Mouse (Mus musculus) hindbrain, embryonic 14.5 days (tissue): ENCODE results near the gene Bhlha15. TPM values are rescaled to one million over a fixed set of nuclear protein-coding genes. Genes with fewer than 3 reads are reported as not detected.

Experiments
- ATAC-seq: fragments of 200-750 bp; cut with Nextera tagmentation; 2 replicates; pipeline ENCODE4 v1.8.0; 2017; ENCODE audit warnings: moderate number of reproducible peaks, mild to moderate bottlenecking, moderate TSS enrichment, moderate library complexity; ENCODE audit not compliant: low FRiP score
- DNase-seq: peaks from one replicate; pipeline ENCODE4 v3.0.0-alpha.2; 2015; ENCODE audit warnings: low spot score
- H3K27ac ChIP-seq: fragments of 300-500 bp; sonication (generic); 2 replicates; pipeline ENCODE4 v1.5.1; 2014; ENCODE audit warnings: mild to moderate bottlenecking, moderate library complexity
- H3K27me3 ChIP-seq: fragments of 300-500 bp; sonication (generic); 2 replicates; pipeline ENCODE4 v1.6.1; 2014; ENCODE audit warnings: mild to moderate bottlenecking, low read length, mixed read lengths; ENCODE audit not compliant: control insufficient read depth, insufficient read depth
- H3K36me3 ChIP-seq: fragments of 300-500 bp; sonication (generic); replicated peaks from 2 replicates; pipeline ENCODE4 v1.6.1; 2014; ENCODE audit not compliant: control insufficient read depth, insufficient read depth
- H3K4me1 ChIP-seq: fragments of 300-500 bp; sonication (generic); replicated peaks from 2 replicates; pipeline ENCODE4 v1.6.1; 2014; ENCODE audit warnings: antibody characterized with exemption, low read length, mixed read lengths; ENCODE audit not compliant: control insufficient read depth, insufficient read depth
- H3K4me2 ChIP-seq: fragments of 300-500 bp; sonication (generic); replicated peaks from 2 replicates; pipeline ENCODE4 v1.6.1; 2014; ENCODE audit warnings: mild to moderate bottlenecking, moderate library complexity
- H3K4me3 ChIP-seq: fragments of 300-500 bp; sonication (generic); replicated peaks from 2 replicates; pipeline ENCODE4 v1.5.1; 2014; ENCODE audit warnings: mild to moderate bottlenecking, low read length
- H3K9ac ChIP-seq: fragments of 300-500 bp; sonication (generic); 2 replicates; pipeline ENCODE4 v1.6.1; 2014
- H3K9me3 ChIP-seq: fragments of 300-500 bp; sonication (generic); 2 replicates; pipeline ENCODE4 v1.6.1; 2016; ENCODE audit warnings: low read length; ENCODE audit not compliant: control insufficient read depth
- WGBS: fragments of 180-500 bp; shearing (Covaris S2); extraction: QIAGEN DNeasy Blood & Tissue Kit; methylation state at CpG from one replicate; pipeline ENCODE4 v1.1.7; 2014; 5-methylcytosine and 5-hydroxymethylcytosine counted together
- polyA plus RNA-seq: library from polyadenylated mRNA; unstranded; fragments of >200 nt; fragmentation: Nextera tagmentation; extraction: Ambion mirVana; gene quantifications from 2 replicates; pipeline ENCODE4 v1.2.1, GENCODE M21; 2014

Gene Bhlha15
- polyA plus RNA-seq, 1 experiment from 2014 or later: 0.11 TPM

DNA sequence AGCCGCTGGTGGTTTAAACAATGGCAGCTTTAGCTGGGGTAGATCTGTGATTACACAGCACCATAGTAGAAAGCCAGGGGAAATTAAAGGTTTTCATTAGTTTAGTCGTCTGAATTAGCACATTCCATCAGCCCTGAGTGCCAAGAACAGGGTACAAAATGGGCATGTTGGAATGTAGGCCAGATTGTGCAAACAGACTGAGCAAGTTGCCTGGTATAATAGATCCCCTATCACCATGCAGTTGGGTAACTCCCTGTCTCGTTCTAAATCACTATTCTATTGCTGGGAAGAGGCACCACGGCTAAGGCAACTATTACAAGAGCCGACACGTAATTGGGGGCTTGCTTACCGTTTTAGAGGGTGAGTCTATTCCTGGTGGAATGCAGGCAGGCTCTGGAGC lies 44.6 kb downstream of the Bhlha15 start:
- Histone ChIP-seq H3K9me3 (no peaks in the 10 kb centered on the region), H3K27ac (no peak overlapping the region), H3K36me3 (no peaks in the 10 kb centered on the region), H3K4me3 (no peak overlapping the region), H3K9ac (no peak overlapping the region), H3K4me2 (no peak overlapping the region), H3K27me3 (no peaks in the 10 kb centered on the region), H3K4me1 (no peaks in the 10 kb centered on the region)
- WGBS: 86% methylated on average over 7 of the region's 7 CpGs
- ATAC-seq (no peak), DNase-seq (no peak)

DNA sequence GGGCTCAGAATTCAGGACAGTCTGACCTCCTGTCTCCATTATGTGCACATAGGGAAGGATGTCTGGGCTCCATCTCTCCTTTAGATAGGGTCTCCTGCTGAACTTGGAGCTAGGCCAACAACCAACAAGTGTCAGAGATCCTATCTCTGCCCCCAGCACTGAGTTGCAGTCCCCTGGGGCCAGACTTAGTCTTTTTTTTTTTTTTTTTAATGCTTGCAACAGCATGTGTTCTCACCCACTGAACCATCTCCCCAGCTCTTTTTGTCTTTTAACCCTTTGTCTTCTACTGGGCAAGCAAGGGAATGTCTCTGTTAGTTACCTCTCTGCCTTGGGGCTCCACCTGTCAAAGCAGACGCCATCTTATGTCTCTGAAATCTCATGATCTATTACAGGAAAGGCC lies 48.9 kb downstream of the Bhlha15 start:
- WGBS: 80% methylated on average over 1 of the region's 1 CpGs
- H3K4me3 ChIP-seq: no peak overlapping the region
- ATAC-seq (no peak), DNase-seq (no peak)
- H3K4me2 ChIP-seq: no peak overlapping the region
- H3K9me3 ChIP-seq: no peaks in the 10 kb centered on the region
- H3K4me1 ChIP-seq: no peaks in the 10 kb centered on the region
- no peak overlapping the region for H3K27ac ChIP-seq
- no peaks in the 10 kb centered on the region for H3K36me3 ChIP-seq
- no peaks in the 10 kb centered on the region for H3K27me3 ChIP-seq
- H3K9ac ChIP-seq: no peak overlapping the region

Other genes with a start within 250 kb of the Bhlha15 start
- 83.0 and 83.3 TPM in 2 replicates for gene Ccz1, start 175.4 kb upstream of the Bhlha15 start, polyA plus RNA-seq
- not detected in 2 replicates for gene Ocm, start 163.6 kb upstream of the Bhlha15 start, polyA plus RNA-seq
- 10.8 and 11.2 TPM in 2 replicates for gene Lmtk2, start 89.8 kb upstream of the Bhlha15 start, polyA plus RNA-seq
- 32.3 and 34.7 TPM in 2 replicates for gene Tecpr1, start 33.3 kb downstream of the Bhlha15 start, polyA plus RNA-seq
- gene Bri3, start 54.2 kb downstream of the Bhlha15 start, polyA plus RNA-seq: 103 and 123 TPM in 2 replicates
- 1.8 and 2.1 TPM in 2 replicates for gene Baiap2l1, start 167.8 kb downstream of the Bhlha15 start, polyA plus RNA-seq